Mouse (Mus musculus): Measurements from ENCODE around the gene Qrich2. TPM values are rescaled to one million over a fixed set of nuclear protein-coding genes. Genes with fewer than 3 reads are reported as not detected.
"Not testable (repeated sequence)": the region's sequence is repeated elsewhere in the genome, so short reads cannot be mapped to it uniquely, and the experiment has no call there.

Gene Qrich2
- total RNA-seq, 2 experiments from 2014 or later: 0.14 TPM; not detected in 1

DNA sequence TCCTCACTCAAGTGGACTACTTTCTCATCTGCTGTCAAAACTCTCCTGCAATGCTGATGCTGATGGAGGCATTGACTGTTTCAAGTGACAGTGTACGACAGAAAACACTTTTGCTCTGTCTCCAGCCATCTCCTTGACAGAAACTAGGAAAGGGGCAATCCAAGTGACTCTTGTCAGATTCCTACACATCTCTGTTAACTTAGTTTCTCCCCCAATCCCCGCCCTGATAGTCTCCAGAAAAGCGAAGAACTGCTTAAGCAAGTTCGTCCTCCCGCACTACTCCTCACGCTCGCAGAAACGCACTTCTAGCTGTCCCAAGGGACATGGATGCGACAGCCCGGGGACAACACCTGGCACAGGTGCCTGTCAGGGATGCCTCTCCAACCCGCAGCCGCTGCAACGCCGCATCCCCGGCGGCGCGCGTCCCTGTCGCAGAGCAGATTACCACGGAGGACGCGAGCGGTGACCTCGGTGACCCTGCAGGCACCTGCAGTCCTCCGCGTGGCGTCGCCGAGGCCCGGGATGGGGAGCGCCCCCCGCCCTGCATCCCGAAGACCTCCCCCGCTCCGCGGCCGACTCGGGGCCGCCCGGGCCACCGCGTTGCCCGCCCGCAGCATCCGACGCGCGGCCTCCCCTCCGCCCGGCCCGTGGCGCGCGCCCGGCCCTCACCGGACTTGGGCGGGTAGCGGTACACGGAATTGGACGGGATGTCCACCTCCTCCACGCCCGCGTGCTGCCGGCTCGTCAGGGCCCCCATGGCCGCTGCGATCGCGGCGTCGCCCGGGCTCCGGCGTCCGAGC is 53.8 kb downstream of the Qrich2 start:
- no peak for DNase-seq (ENCODE audit: low spot score in 2 of 2)

DNA sequence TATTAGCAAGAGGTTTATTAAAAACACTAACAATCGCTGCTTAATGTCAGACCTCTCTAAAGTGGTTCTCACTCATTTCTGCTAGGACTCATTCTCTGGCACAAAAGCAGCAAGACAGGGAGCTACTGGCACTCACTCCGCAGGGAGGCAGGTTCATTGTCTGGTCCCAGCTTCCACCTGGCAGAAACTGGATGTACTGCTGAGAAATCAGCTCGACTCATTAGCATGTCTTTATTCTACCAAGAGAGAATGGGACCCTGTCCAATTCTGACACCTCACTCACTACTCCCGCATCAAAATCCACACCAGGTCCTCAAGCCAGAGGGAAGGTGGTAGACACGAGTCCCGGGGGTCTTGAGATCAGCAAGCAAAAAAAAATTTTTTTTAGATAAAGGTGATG is 54.5 kb downstream of the Qrich2 start:
- DNase-seq (ENCODE audit: low spot score in 2 of 2): no peak

GRCm38 (mm10) chr11:116410415-116410814 is 55.6 kb downstream of the Qrich2 start:
- DNase-seq (ENCODE audit: low spot score in 2 of 2): not testable (repeated sequence)

DNA sequence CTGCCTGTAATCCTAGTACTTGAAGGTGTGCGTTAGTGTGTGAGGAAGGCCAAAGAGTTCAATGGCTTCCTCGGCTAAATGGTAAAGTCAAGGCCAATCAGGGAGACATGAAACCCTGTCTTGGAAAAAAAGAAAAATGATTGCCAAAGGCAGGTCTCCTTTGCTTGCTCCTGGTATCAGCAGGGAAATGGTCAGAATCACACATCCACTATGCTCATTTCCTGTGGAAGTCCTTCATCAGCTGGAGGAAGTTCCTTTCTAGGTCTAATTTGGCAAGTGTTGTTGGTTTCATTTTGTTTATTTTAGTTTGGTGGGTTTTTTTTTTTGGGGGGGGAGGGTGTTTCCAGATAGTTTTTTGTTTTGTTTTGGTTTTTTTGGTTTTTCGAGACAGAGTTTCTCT is 57.0 kb downstream of the Qrich2 start:
- no peak for DNase-seq (ENCODE audit: low spot score in 2 of 2)

GRCm38 (mm10) chr11:116406231-116406728 is 59.8 kb downstream of the Qrich2 start:
- DNase-seq (ENCODE audit: low spot score in 2 of 2): no peak

DNA sequence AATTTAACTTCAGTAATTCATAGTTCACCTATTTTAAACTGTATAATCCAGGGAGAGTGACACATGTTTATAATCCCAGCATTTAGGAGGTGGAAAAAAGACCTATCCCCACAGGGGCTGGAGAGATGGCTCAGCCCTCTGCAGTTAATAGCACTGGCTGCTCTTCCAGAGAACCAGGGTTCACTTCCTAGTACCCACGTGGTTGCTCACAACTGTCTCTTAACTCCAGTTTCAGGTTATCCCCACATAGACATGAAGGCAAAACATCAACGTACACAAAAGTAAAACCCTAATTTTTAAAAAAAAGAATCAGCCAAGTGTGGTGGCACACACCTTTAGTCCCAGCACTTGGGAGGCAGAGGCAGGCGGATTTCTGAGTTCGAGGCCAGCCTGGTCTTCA is 60.4 kb downstream of the Qrich2 start:
- DNase-seq (ENCODE audit: low spot score in 2 of 2): no peak

DNA sequence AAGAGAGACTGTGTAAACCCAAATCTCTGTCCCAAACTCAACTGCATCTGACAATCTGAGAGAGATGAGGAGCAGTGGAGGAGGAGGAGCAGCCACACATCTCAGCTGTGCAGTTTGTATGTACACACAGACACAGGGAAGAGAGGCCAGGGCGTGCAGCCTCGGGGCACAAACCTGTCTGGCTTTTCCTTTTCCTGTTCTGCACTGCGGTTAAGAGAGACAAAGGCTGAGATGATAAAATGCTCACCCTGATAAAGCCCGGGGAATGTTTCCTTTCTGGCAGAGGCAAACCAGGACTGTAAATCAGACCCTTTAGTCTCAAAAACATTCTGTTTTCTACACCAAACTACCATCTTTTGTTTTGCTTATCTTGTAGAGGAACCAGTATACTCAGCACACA is 65.5 kb downstream of the Qrich2 start:
- no peak for DNase-seq (ENCODE audit: low spot score in 2 of 2)

GRCm38 (mm10) chr11:116398348-116398677 is 67.7 kb downstream of the Qrich2 start:
- no peak for DNase-seq (ENCODE audit: low spot score in 2 of 2)

DNA sequence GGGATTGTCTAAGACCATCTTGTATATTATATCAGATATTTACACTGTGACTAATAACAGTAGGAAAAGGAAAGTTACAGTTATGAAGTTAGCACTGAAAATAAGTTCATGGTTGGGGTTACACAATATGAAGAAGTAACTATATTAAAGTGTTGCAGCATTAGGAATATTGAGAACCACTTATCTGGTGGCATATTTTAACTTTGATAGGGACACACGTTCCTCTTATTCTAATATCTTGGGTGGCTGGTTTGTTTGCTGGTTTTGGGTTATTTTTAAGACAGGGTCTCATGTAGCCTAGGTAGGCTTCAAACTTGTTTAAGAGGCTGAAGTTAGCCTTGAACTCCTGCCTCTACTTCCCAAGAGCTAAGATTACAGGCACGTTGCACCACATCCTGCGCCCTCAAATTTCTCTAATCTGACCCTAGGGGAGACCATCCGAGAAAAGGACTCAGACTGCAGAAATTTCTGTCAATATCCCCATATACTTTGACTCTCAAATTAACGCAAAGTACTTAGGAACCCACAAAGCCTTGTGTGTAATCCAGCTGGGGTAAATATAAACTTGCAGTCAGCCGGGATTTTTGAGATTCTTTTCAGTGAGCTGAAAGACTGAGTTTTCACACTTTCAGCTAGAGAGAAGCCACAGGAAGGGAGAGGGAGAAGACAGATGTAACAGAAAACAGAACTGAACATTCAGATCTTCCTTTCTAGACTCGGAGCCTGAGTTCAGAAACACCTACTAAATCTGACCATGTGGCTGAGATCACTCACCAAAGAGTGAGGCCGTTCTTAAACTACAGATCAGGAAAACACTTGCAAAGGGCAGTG is 68.3 kb downstream of the Qrich2 start:
- DNase-seq (ENCODE audit: low spot score in 2 of 2): no peak

DNA sequence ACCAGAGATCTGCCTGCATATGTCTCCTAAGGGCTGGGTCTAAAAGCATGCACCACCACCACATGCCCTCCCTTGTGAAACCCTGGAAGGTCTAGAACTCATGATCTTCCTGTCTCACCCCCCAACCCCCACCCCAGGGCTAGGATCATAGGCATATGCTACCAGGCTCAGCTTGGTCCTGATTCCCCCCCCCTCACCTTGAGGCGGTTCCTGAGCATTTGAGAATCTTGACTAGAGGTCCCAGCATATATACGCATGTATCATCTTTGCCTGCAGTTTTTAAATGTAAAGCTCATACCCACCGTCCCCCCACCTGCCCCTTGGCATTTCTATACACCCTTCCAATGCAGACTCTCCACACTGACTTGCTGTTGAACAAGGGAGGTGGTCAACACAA is 69.1 kb downstream of the Qrich2 start:
- DNase-seq (ENCODE audit: low spot score in 2 of 2): no peak

GRCm38 (mm10) chr11:116396276-116396933 is 69.6 kb downstream of the Qrich2 start:
- DNase-seq (ENCODE audit: low spot score in 2 of 2): no peak

- no peak for DNase-seq (ENCODE audit: low spot score in 2 of 2)
Observed at GRCm38 (mm10) chr11:116394769-116395168, 71.3 kb downstream of the Qrich2 start.

Other genes with a start within 250 kb of the Qrich2 start
- gene Evpl, start 228.2 kb downstream of the Qrich2 start, total RNA-seq (2021): 1 to 10 TPM; 2.2 to 4.3 TPM
- 10 to 100 TPM; 79.7 to 81.2 TPM for gene Srp68, start 192.0 kb downstream of the Qrich2 start, total RNA-seq (2021)
- under 1 TPM; 0.20 to 0.28 TPM for gene Galr2, start 185.3 kb downstream of the Qrich2 start, total RNA-seq (2021)
- gene Exoc7, start 159.0 kb downstream of the Qrich2 start, total RNA-seq (2021): 10 to 100 TPM; 80.2 to 88.5 TPM
- under 1 TPM; 0.37 to 0.90 TPM for gene Foxj1, start 130.8 kb downstream of the Qrich2 start, total RNA-seq (2021)
- 10 to 100 TPM; 20.0 to 22.0 TPM for gene Rnf157, start 53.2 kb downstream of the Qrich2 start, total RNA-seq (2021)
- 10 to 100 TPM; 62.1 to 63.9 TPM for gene Ubald2, start 32.1 kb downstream of the Qrich2 start, total RNA-seq (2021)
- gene Prpsap1, start 28.0 kb upstream of the Qrich2 start, total RNA-seq (2021): 100 to 1,000 TPM in 1 of 2 experiments, 10 to 100 TPM in 1; 95.7 to 103 TPM
- 1 to 10 TPM; 5.3 to 6.0 TPM for gene Sphk1, start 64.7 kb upstream of the Qrich2 start, total RNA-seq (2021)
- 10 to 100 TPM; 32.6 to 39.0 TPM for gene Ube2o, start 115.2 kb upstream of the Qrich2 start, total RNA-seq (2021)
- not detected for gene Aanat, start 120.2 kb upstream of the Qrich2 start, total RNA-seq (2021)
- gene Rhbdf2, start 160.8 kb upstream of the Qrich2 start, total RNA-seq (2021): 10 to 100 TPM; 18.0 TPM
- 1 to 10 TPM; 5.2 to 5.5 TPM for gene Prcd, start 187.3 kb upstream of the Qrich2 start, total RNA-seq (2021)
- 10 to 100 TPM; 39.7 to 43.6 TPM for gene Cygb, start 188.1 kb upstream of the Qrich2 start, total RNA-seq (2021)